Mouse (Mus musculus): ENCODE data around the gene Ybx2.

- TF ChIP-seq POLR2A (IDR thresholded peaks at IDR 0.05; ENCODE audit: borderline replicate concordance, extremely low read depth, insufficient read depth, insufficient read length, poor library complexity, severe bottlenecking) (no peak), CTCF (IDR thresholded peaks at IDR 0.05; ENCODE audit: borderline replicate concordance, extremely low read depth, insufficient read depth, insufficient read length) (no peak)
Measured at GRCm38 (mm10) chr11:69982877-69983276, 47.3 kb downstream of the Ybx2 start.
